Comparison of ENCODE assay signal across 7 mouse cellular contexts in genomic region chr7:102255954-102256353, GRCm38 (mm10). TPM values are rescaled to one million over a fixed set of nuclear protein-coding genes. Genes with fewer than 3 reads are reported as not detected.
DNase-seq lines count a peak whose midpoint lies in the region; ATAC-seq and TF ChIP-seq lines count a peak whose summit lies in the region.

TSS of gene Rhog (minus strand) at chr7:102256054.

- no peak for ATAC-seq in forebrain, embryonic 16.5 days
- no peak for ATAC-seq in hindbrain, embryonic 12.5 days (ENCODE audit: low FRiP score)
- no peak for ATAC-seq in liver, embryonic 14.5 days (ENCODE audit: insufficient read depth)

- DNase-seq in CH12.LX (ENCODE audit: extremely low read depth) (no peak), MEL (ENCODE audit: low read depth, low spot score) (no peak)
- no peak for DNase-seq in liver, embryonic 14.5 days (ENCODE audit: low read depth in 3 of 3, low spot score in 3 of 3)
- DNase-seq in retina, postnatal 1 day, result no peak
- no peak for DNase-seq in natural killer cell, adult 2 months (ENCODE audit: low spot score in 2 of 2)

- H3K27me3 ChIP-seq in CH12.LX (replicated peaks) (no peaks in the 10 kb centered on the region), MEL (ENCODE audit: control insufficient read depth in 1 of 2, insufficient read depth in 2 of 2, low read length in 2 of 2) (no peaks in the 10 kb centered on the region)
- no peaks in the 10 kb centered on the region for H3K27me3 ChIP-seq in forebrain, embryonic 16.5 days (replicated peaks; ENCODE audit: control insufficient read depth, insufficient read depth, low read length)
- H3K27me3 ChIP-seq in hindbrain, embryonic 12.5 days, result no peaks in the 10 kb centered on the region
- no peaks in the 10 kb centered on the region for H3K27me3 ChIP-seq in liver, embryonic 14.5 days (ENCODE audit: control insufficient read depth, insufficient read depth, low read length)

- TF ChIP-seq POLR2A in CH12.LX (IDR thresholded peaks at IDR 0.05; ENCODE audit: low read depth, low read length) (no peak), MEL (IDR thresholded peaks at IDR 0.05; ENCODE audit: control insufficient read depth in 1 of 2, insufficient read depth in 1 of 2, low read depth in 1 of 2, low read length in 2 of 2, poor library complexity in 1 of 2) (no peak)

- H3K79me2 ChIP-seq in CH12.LX (replicated peaks; ENCODE audit: control insufficient read depth, extremely low read depth, insufficient read depth, poor library complexity, severe bottlenecking) (no peaks in the 10 kb centered on the region), MEL (ENCODE audit: control insufficient read depth, insufficient read depth, low read length, poor library complexity) (peaks cover 2% of the 10 kb centered on the region; the same call in 1 of the 2 replicates)

- dilution Hi-C loops in CH12.LX (cut with MboI; ENCODE audit: extremely low pct_ligation_motif_present, extremely low pct_unique_long_range_greater_than_20kb, low sequenced_read_pairs), result no loop called here

- in situ Hi-C loops in CH12.LX (cut with MboI; ENCODE audit: low pct_ligation_motif_present, low pct_unique_long_range_greater_than_20kb, low sequenced_read_pairs), result loop anchor here (25.0 kb wide), 1 partner anchor 594 kb away; the partner anchor contains the start of gene Clpb

- TF ChIP-seq CTCF in CH12.LX (conservative IDR thresholded peaks at IDR 0.05 in 1 of 2, IDR thresholded peaks at IDR 0.05 in 1 of 2; ENCODE audit: low read depth in 2 of 2, low read length in 2 of 2) (no peak), MEL (IDR thresholded peaks at IDR 0.05 in 2 of 3, conservative IDR thresholded peaks at IDR 0.05 in 1 of 3; ENCODE audit: control insufficient read depth in 1 of 3, insufficient read depth in 1 of 3, low read depth in 2 of 3, low read length in 3 of 3, poor library complexity in 1 of 3, severe bottlenecking in 1 of 3) (no peak)
- TF ChIP-seq CTCF in liver, embryonic 14.5 days (IDR thresholded peaks at IDR 0.05; ENCODE audit: low read depth), result no peak

- no peaks in the 10 kb centered on the region for H3K9me3 ChIP-seq in CH12.LX (replicated peaks; ENCODE audit: low read length)
- no peaks in the 10 kb centered on the region for H3K9me3 ChIP-seq in MEL (replicated peaks; ENCODE audit: insufficient read depth, low read length)
- no peaks in the 10 kb centered on the region for H3K9me3 ChIP-seq in forebrain, embryonic 16.5 days (ENCODE audit: control insufficient read depth, low read length)
- no peaks in the 10 kb centered on the region for H3K9me3 ChIP-seq in hindbrain, embryonic 12.5 days (replicated peaks)
- H3K9me3 ChIP-seq in liver, embryonic 14.5 days (ENCODE audit: control insufficient read depth, low read length), result no peaks in the 10 kb centered on the region

- no peaks in the 10 kb centered on the region for H3K36me3 ChIP-seq in CH12.LX (replicated peaks in 1 of 2; ENCODE audit: control insufficient read depth in 1 of 2, insufficient read depth in 1 of 2, low read length in 1 of 2)
- H3K36me3 ChIP-seq in MEL (ENCODE audit: control insufficient read depth in 1 of 2, insufficient read depth in 2 of 2, low read length in 2 of 2), result peaks cover 0 to 23% of the 10 kb centered on the region in 2 experiments; a peak in 2 of 4 replicates
- no peaks in the 10 kb centered on the region for H3K36me3 ChIP-seq in forebrain, embryonic 16.5 days (ENCODE audit: control insufficient read depth, insufficient read depth)
- no peaks in the 10 kb centered on the region for H3K36me3 ChIP-seq in hindbrain, embryonic 12.5 days
- no peaks in the 10 kb centered on the region for H3K36me3 ChIP-seq in liver, embryonic 14.5 days (replicated peaks; ENCODE audit: control insufficient read depth, insufficient read depth, low read depth)

- H3K27ac ChIP-seq in CH12.LX (ENCODE audit: insufficient read depth, low read depth) (no peak within 1 kb of the TSS), MEL (ENCODE audit: control insufficient read depth, low read depth, low read length) (no peak within 1 kb of the TSS)
- no peak within 1 kb of the TSS for H3K27ac ChIP-seq in forebrain, embryonic 16.5 days (ENCODE audit: low read length)
- no peak within 1 kb of the TSS for H3K27ac ChIP-seq in hindbrain, embryonic 12.5 days
- H3K27ac ChIP-seq in liver, embryonic 14.5 days, result no peak within 1 kb of the TSS

- no peak within 1 kb of the TSS for H3K9ac ChIP-seq in CH12.LX (ENCODE audit: insufficient read depth, low read depth)
- H3K9ac ChIP-seq in MEL (ENCODE audit: control insufficient read depth, low read depth, low read length, poor library complexity, severe bottlenecking), result no peak within 1 kb of the TSS
- no peak within 1 kb of the TSS for H3K9ac ChIP-seq in forebrain, embryonic 16.5 days (replicated peaks; ENCODE audit: low read depth, low read length)
- H3K9ac ChIP-seq in hindbrain, embryonic 12.5 days, result no peak within 1 kb of the TSS
- H3K9ac ChIP-seq in liver, embryonic 14.5 days (replicated peaks), result no peak within 1 kb of the TSS; the same call in 1 of the 2 replicates

- TF ChIP-seq RAD21 in CH12.LX (IDR thresholded peaks at IDR 0.05; ENCODE audit: low read depth, low read length) (no peak), MEL (IDR thresholded peaks at IDR 0.05; ENCODE audit: low read depth, low read length) (no peak)

- TF ChIP-seq EP300 in CH12.LX (IDR thresholded peaks at IDR 0.05; ENCODE audit: low read length) (no peak), MEL (IDR thresholded peaks at IDR 0.05; ENCODE audit: low read depth in 1 of 2, low read length in 2 of 2) (no peak)
- TF ChIP-seq EP300 in liver, embryonic 14.5 days (IDR thresholded peaks at IDR 0.05; ENCODE audit: low read depth), result no peak

- H3K4me1 ChIP-seq in CH12.LX (ENCODE audit: control insufficient read depth in 1 of 2, insufficient read depth in 2 of 2) (peaks cover 0 to 5% of the 10 kb centered on the region in 2 experiments; a peak in 1 of 4 replicates), MEL (ENCODE audit: control insufficient read depth in 1 of 2, insufficient read depth in 2 of 2, low read length in 2 of 2) (peaks cover 15 to 27% of the 10 kb centered on the region in 2 experiments)
- peaks cover 4% of the 10 kb centered on the region; the same call in 1 of the 2 replicates for H3K4me1 ChIP-seq in forebrain, embryonic 16.5 days (replicated peaks; ENCODE audit: control insufficient read depth, insufficient read depth, low read length)
- H3K4me1 ChIP-seq in hindbrain, embryonic 12.5 days, result no peaks in the 10 kb centered on the region
- H3K4me1 ChIP-seq in liver, embryonic 14.5 days (replicated peaks; ENCODE audit: control insufficient read depth in 2 of 2, insufficient read depth in 2 of 2, low read length in 1 of 2), result peaks cover 10 to 11% of the 10 kb centered on the region in 2 experiments

- H3K4me3 ChIP-seq in CH12.LX (replicated peaks in 1 of 3; ENCODE audit: low read depth in 2 of 3, low read length in 2 of 3, poor library complexity in 1 of 3), result no peak within 1 kb of the TSS
- no peak within 1 kb of the TSS for H3K4me3 ChIP-seq in MEL (ENCODE audit: control insufficient read depth in 1 of 2, insufficient read depth in 1 of 2, low read depth in 2 of 2, low read length in 2 of 2)
- H3K4me3 ChIP-seq in forebrain, embryonic 16.5 days (replicated peaks; ENCODE audit: low read length), result no peak within 1 kb of the TSS
- no peak within 1 kb of the TSS for H3K4me3 ChIP-seq in hindbrain, embryonic 12.5 days
- no peak within 1 kb of the TSS for H3K4me3 ChIP-seq in liver, embryonic 14.5 days (ENCODE audit: insufficient read depth in 1 of 2, low read depth in 2 of 2, low read length in 2 of 2)

- 81% methylated on average over 3 of the region's 3 CpGs for WGBS in forebrain, embryonic 16.5 days
- WGBS in hindbrain, embryonic 12.5 days, result 86% methylated on average over 3 of the region's 3 CpGs
- WGBS in liver, embryonic 14.5 days (ENCODE audit: insufficient replicate concordance), result 72% methylated on average over 3 of the region's 3 CpGs

- no peak within 1 kb of the TSS for H3K4me2 ChIP-seq in CH12.LX (ENCODE audit: insufficient read depth, low read depth, poor library complexity, severe bottlenecking)
- no peak within 1 kb of the TSS for H3K4me2 ChIP-seq in forebrain, embryonic 16.5 days (ENCODE audit: low read length)
- H3K4me2 ChIP-seq in hindbrain, embryonic 12.5 days (replicated peaks), result no peak within 1 kb of the TSS
- H3K4me2 ChIP-seq in liver, embryonic 14.5 days (ENCODE audit: low read depth), result no peak within 1 kb of the TSS

TF ChIP-seq in CH12.LX, 34 proteins besides CTCF, POLR2A, EP300 and RAD21 (continues in another document):
- TF ChIP-seq USF2 (conservative IDR thresholded peaks at IDR 0.05; ENCODE audit: low read depth, low read length) (no peak), USF1 (IDR thresholded peaks at IDR 0.05; ENCODE audit: low read depth, low read length) (no peak), SIN3A (IDR thresholded peaks at IDR 0.05; ENCODE audit: low read length) (no peak), ZNF384 (IDR thresholded peaks at IDR 0.05; ENCODE audit: low read depth, low read length) (no peak), IRF4 (IDR thresholded peaks at IDR 0.05; ENCODE audit: low read depth, low read length) (no peak), KAT2A (IDR thresholded peaks at IDR 0.05; ENCODE audit: insufficient replicate concordance, low read length) (no peak), NRF1 (IDR thresholded peaks at IDR 0.05; ENCODE audit: low read depth, low read length) (no peak), POLR2AphosphoS2 (IDR thresholded peaks at IDR 0.05; ENCODE audit: low read depth, low read length) (no peak)

TF ChIP-seq in MEL, 35 proteins besides CTCF, POLR2A, EP300 and RAD21 (continues in another document):
- TF ChIP-seq TBP (IDR thresholded peaks at IDR 0.05; ENCODE audit: low read depth, low read length) (no peak), MYC (IDR thresholded peaks at IDR 0.05; ENCODE audit: low read depth, low read length) (no peak), ZMIZ1 (IDR thresholded peaks at IDR 0.05; ENCODE audit: low read depth, low read length) (no peak), USF1 (IDR thresholded peaks at IDR 0.05; ENCODE audit: low read depth, low read length) (no peak), SMC3 (IDR thresholded peaks at IDR 0.05; ENCODE audit: low read depth, low read length) (no peak), ETS1 (IDR thresholded peaks at IDR 0.05; ENCODE audit: low read depth, low read length) (no peak), MXI1 (IDR thresholded peaks at IDR 0.05; ENCODE audit: low read depth, low read length) (no peak), GATA1 (IDR thresholded peaks at IDR 0.05; ENCODE audit: low read depth, low read length) (no peak)

RNA-seq across cellular contexts. Expression of gene Rhog, which starts in this region (rescaled TPM):
- total RNA-seq in CH12.LX (2012; rRNA removed) (17.1 and 22.7 TPM in 2 replicates), CH12.LX (2014; rRNA removed) (9.6 and 12.2 TPM in 2 replicates), MEL (2012; rRNA removed) (24.1 and 33.3 TPM in 2 replicates)
- polyA plus RNA-seq in CH12.LX (2012; ENCODE audit: insufficient read length, low read depth) (109 and 118 TPM in 2 replicates), MEL (2012; ENCODE audit: insufficient read depth in 1 of 2, insufficient read length in 2 of 2, low read depth in 1 of 2, low replicate concordance in 2 of 2, missing spikeins in 1 of 2) (100 to 1,000 TPM; 347 to 425 TPM)
- 15.4 and 19.5 TPM in 2 replicates for polyA plus RNA-seq in forebrain, embryonic 16.5 days (2015; fragmentation: Nextera tagmentation; extraction: Ambion mirVana)
- 29.8 and 29.9 TPM in 2 replicates for polyA plus RNA-seq in hindbrain, embryonic 12.5 days (2016; fragmentation: Nextera tagmentation; extraction: Ambion mirVana)
- 31.4 and 35.9 TPM in 2 replicates for polyA plus RNA-seq in liver, embryonic 14.5 days (2012; rRNA removed)
- 53.4 and 55.6 TPM in 2 replicates for polyA plus RNA-seq in liver, embryonic 14.5 days (2014; fragmentation: Nextera tagmentation; extraction: Ambion mirVana)
